Mouse (Mus musculus): ENCODE measurements around the gene Fxr2.
"Not testable (repeated sequence)": the region's sequence is repeated elsewhere in the genome, so short reads cannot be mapped to it uniquely, and the experiment has no call there.

Gene Fxr2

GRCm38 (mm10) chr11:69683576-69683975 lies 50.8 kb downstream of the Fxr2 start:
- DNase-seq (ENCODE audit: low spot score in 2 of 2): no peak

GRCm38 (mm10) chr11:69684128-69684745 lies 51.4 kb downstream of the Fxr2 start:
- no peak for DNase-seq (ENCODE audit: low spot score in 2 of 2)

- DNase-seq (ENCODE audit: low spot score in 2 of 2): no peak
These were observed 52.1 kb downstream of the Fxr2 start for GRCm38 (mm10) chr11:69684936-69685335.

GRCm38 (mm10) chr11:69685526-69686148 lies 52.8 kb downstream of the Fxr2 start, which contains the start of gene Tnfsf13:
Tnfsf13 (minus strand) TSS chr11:69685784.
- DNase-seq (ENCODE audit: low spot score in 2 of 2): peak in 1 of 2 experiments; percentile 64

- DNase-seq (ENCODE audit: low spot score in 2 of 2): no peak
These were observed 53.6 kb downstream of the Fxr2 start for GRCm38 (mm10) chr11:69686377-69686776.

- no peak for DNase-seq (ENCODE audit: low spot score in 2 of 2)
These were observed 54.3 kb downstream of the Fxr2 start for GRCm38 (mm10) chr11:69687061-69687460.

- DNase-seq (ENCODE audit: low spot score in 2 of 2): no peak
These were observed 57.1 kb downstream of the Fxr2 start for GRCm38 (mm10) chr11:69689891-69690290.

- DNase-seq (ENCODE audit: low spot score in 2 of 2): no peak
These were observed 59.5 kb downstream of the Fxr2 start for GRCm38 (mm10) chr11:69692196-69692811.

GRCm38 (mm10) chr11:69692863-69693262 lies 60.1 kb downstream of the Fxr2 start:
- no peak for DNase-seq (ENCODE audit: low spot score in 2 of 2)

GRCm38 (mm10) chr11:69693421-69693965 lies 60.7 kb downstream of the Fxr2 start:
- no peak for DNase-seq (ENCODE audit: low spot score in 2 of 2)

- DNase-seq (ENCODE audit: low spot score in 2 of 2): no peak
These were observed 62.2 kb downstream of the Fxr2 start for GRCm38 (mm10) chr11:69695046-69695360.

- DNase-seq (ENCODE audit: low spot score in 2 of 2): peak in 1 of 2 experiments; percentile 33
These were observed 62.8 kb downstream of the Fxr2 start, which contains the start of the genes Tnfsf12 and Tnfsfm13 for GRCm38 (mm10) chr11:69695361-69696181. Tnfsf12 (minus strand) TSS chr11:69695849. Tnfsfm13 (minus strand) TSS chr11:69696098.

GRCm38 (mm10) chr11:69697396-69697795 lies 64.6 kb downstream of the Fxr2 start:
- DNase-seq (ENCODE audit: low spot score in 2 of 2): no peak

GRCm38 (mm10) chr11:69698574-69698973 lies 65.8 kb downstream of the Fxr2 start:
- DNase-seq (ENCODE audit: low spot score in 2 of 2): no peak

- no peak for DNase-seq (ENCODE audit: low spot score in 2 of 2)
These were observed 66.8 kb downstream of the Fxr2 start for GRCm38 (mm10) chr11:69699595-69699994.

GRCm38 (mm10) chr11:69702886-69703285 lies 70.1 kb downstream of the Fxr2 start:
- not testable (repeated sequence) for DNase-seq (ENCODE audit: low spot score in 2 of 2)
